Mouse (Mus musculus): ENCODE measurements around the gene Zkscan17. TPM values are rescaled to one million over a fixed set of nuclear protein-coding genes. Genes with fewer than 3 reads are reported as not detected.

The Zkscan17 gene
- polyA plus RNA-seq, 2 experiments: 2.3 to 3.4 TPM

DNA sequence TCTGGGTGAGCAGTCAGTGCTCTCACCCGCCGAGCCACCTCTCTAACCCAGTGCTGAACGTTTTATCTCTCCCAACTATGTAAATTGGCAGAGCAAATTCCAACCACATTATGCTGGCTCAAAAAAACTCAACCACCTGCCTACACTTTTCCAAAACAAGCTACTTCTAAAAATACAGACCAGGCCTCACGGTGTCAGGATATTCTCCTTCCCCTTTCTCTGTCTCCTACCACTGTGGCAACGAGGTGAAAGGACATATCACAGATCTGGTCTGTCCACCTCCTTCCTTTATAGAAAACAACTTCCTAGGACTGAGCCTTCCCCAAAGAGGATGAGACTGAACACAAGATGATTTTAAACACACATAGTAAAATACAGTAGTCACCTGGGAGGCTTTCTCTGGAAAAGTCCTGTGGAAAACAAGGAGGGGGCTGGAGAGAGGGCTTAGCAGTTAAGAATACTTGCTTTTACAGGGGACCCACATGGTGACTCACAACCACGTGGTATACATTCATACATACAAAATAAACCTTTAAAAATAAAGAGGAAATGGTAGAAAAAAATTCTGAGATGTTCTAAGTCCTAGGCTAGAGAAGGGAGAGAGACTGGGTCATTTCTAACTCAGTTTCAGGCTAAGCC lies 29.8 kb downstream of the Zkscan17 start:
- no peak overlapping the region for H3K27ac ChIP-seq
- ATAC-seq (ENCODE audit: insufficient read depth) (no peak), DNase-seq (ENCODE audit: low read depth in 3 of 3, low spot score in 3 of 3) (no peak)
- H3K9ac ChIP-seq (replicated peaks): no peak overlapping the region
- WGBS (ENCODE audit: insufficient replicate concordance): 52% methylated on average over 6 of the region's 6 CpGs
- H3K9me3 ChIP-seq (ENCODE audit: control insufficient read depth, low read length): no peaks in the 10 kb centered on the region
- no peak overlapping the region for H3K4me3 ChIP-seq (ENCODE audit: insufficient read depth in 1 of 2, low read depth in 2 of 2, low read length in 2 of 2)
- H3K4me2 ChIP-seq (ENCODE audit: low read depth): no peak overlapping the region
- H3K27me3 ChIP-seq (ENCODE audit: control insufficient read depth, insufficient read depth, low read length): no peaks in the 10 kb centered on the region
- no peaks in the 10 kb centered on the region for H3K4me1 ChIP-seq (replicated peaks; ENCODE audit: control insufficient read depth in 2 of 2, insufficient read depth in 2 of 2, low read length in 1 of 2)
- TF ChIP-seq EP300 (IDR thresholded peaks at IDR 0.05; ENCODE audit: low read depth): no peak
- TF ChIP-seq CTCF (IDR thresholded peaks at IDR 0.05; ENCODE audit: low read depth): no peak
- peaks cover 8% of the 10 kb centered on the region for H3K36me3 ChIP-seq (replicated peaks; ENCODE audit: control insufficient read depth, insufficient read depth, low read depth)

GRCm38 (mm10) chr11:59486222-59486621 lies 40.3 kb downstream of the Zkscan17 start:
- ATAC-seq (ENCODE audit: insufficient read depth) (no peak), DNase-seq (ENCODE audit: low read depth in 3 of 3, low spot score in 3 of 3) (no peak)
- WGBS (ENCODE audit: insufficient replicate concordance): 69% methylated on average over 8 of the region's 8 CpGs
- Histone ChIP-seq H3K4me3 (ENCODE audit: insufficient read depth in 1 of 2, low read depth in 2 of 2, low read length in 2 of 2) (no peak overlapping the region), H3K4me1 (replicated peaks; ENCODE audit: control insufficient read depth in 2 of 2, insufficient read depth in 2 of 2, low read length in 1 of 2) (no peaks in the 10 kb centered on the region), H3K9me3 (ENCODE audit: control insufficient read depth, low read length) (no peaks in the 10 kb centered on the region), H3K27ac (no peak overlapping the region), H3K36me3 (replicated peaks; ENCODE audit: control insufficient read depth, insufficient read depth, low read depth) (no peaks in the 10 kb centered on the region; the same call in 1 of the 2 replicates), H3K4me2 (ENCODE audit: low read depth) (no peak overlapping the region), H3K9ac (replicated peaks) (no peak overlapping the region), H3K27me3 (ENCODE audit: control insufficient read depth, insufficient read depth, low read length) (no peaks in the 10 kb centered on the region)
- TF ChIP-seq EP300 (IDR thresholded peaks at IDR 0.05; ENCODE audit: low read depth): no peak
- no peak for TF ChIP-seq CTCF (IDR thresholded peaks at IDR 0.05; ENCODE audit: low read depth)

- 52% methylated on average over 2 of the region's 2 CpGs for WGBS (ENCODE audit: insufficient replicate concordance)
- ATAC-seq (ENCODE audit: insufficient read depth) (no peak), DNase-seq (ENCODE audit: low read depth in 3 of 3, low spot score in 3 of 3) (no peak)
- Histone ChIP-seq H3K9me3 (ENCODE audit: control insufficient read depth, low read length) (no peaks in the 10 kb centered on the region), H3K36me3 (replicated peaks; ENCODE audit: control insufficient read depth, insufficient read depth, low read depth) (no peaks in the 10 kb centered on the region; the same call in 1 of the 2 replicates), H3K27ac (no peak overlapping the region), H3K27me3 (ENCODE audit: control insufficient read depth, insufficient read depth, low read length) (no peaks in the 10 kb centered on the region), H3K4me3 (ENCODE audit: insufficient read depth in 1 of 2, low read depth in 2 of 2, low read length in 2 of 2) (no peak overlapping the region), H3K4me1 (replicated peaks; ENCODE audit: control insufficient read depth in 2 of 2, insufficient read depth in 2 of 2, low read length in 1 of 2) (no peaks in the 10 kb centered on the region), H3K9ac (replicated peaks) (no peak overlapping the region), H3K4me2 (ENCODE audit: low read depth) (no peak overlapping the region)
- TF ChIP-seq EP300 (IDR thresholded peaks at IDR 0.05; ENCODE audit: low read depth): no peak
- TF ChIP-seq CTCF (IDR thresholded peaks at IDR 0.05; ENCODE audit: low read depth): no peak
These were observed 40.9 kb downstream of the Zkscan17 start for GRCm38 (mm10) chr11:59485641-59486040.

DNA sequence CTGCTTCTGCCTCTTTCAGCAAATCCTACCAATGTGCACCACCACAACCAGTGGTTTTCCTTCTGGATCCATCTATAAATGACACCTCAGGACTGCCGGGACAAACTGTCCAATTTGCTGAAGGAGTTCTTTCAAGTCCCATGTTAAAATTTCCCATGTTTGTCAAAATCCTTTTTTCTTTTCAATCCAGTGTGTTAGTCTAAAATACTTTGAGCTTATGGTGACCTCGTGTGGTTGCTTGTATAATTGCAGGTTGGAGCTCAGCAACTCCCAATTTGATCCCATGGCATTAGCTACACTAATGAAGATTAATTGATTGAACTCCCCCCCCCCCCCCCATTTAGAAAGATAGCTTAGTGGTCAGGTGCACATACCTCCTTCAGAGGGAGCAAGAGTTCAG lies 43.3 kb downstream of the Zkscan17 start:
- ATAC-seq (ENCODE audit: insufficient read depth): no peak
- no peaks in the 10 kb centered on the region for H3K27me3 ChIP-seq (ENCODE audit: control insufficient read depth, insufficient read depth, low read length)
- WGBS (ENCODE audit: insufficient replicate concordance): 9% methylated on average over 2 of the region's 2 CpGs
- H3K27ac ChIP-seq: no peak overlapping the region
- H3K36me3 ChIP-seq (replicated peaks; ENCODE audit: control insufficient read depth, insufficient read depth, low read depth): no peaks in the 10 kb centered on the region; the same call in 1 of the 2 replicates
- no peak for DNase-seq (ENCODE audit: low read depth in 3 of 3, low spot score in 3 of 3)
- H3K9me3 ChIP-seq (ENCODE audit: control insufficient read depth, low read length): no peaks in the 10 kb centered on the region
- H3K4me3 ChIP-seq (ENCODE audit: insufficient read depth in 1 of 2, low read depth in 2 of 2, low read length in 2 of 2): no peak overlapping the region
- no peak overlapping the region for H3K4me2 ChIP-seq (ENCODE audit: low read depth)
- TF ChIP-seq EP300 (IDR thresholded peaks at IDR 0.05; ENCODE audit: low read depth) (no peak), CTCF (IDR thresholded peaks at IDR 0.05; ENCODE audit: low read depth) (peak; percentile 58; the same call in 1 of the 2 replicates)
- no peaks in the 10 kb centered on the region for H3K4me1 ChIP-seq (replicated peaks; ENCODE audit: control insufficient read depth in 2 of 2, insufficient read depth in 2 of 2, low read length in 1 of 2)
- no peak overlapping the region for H3K9ac ChIP-seq (replicated peaks)

DNA sequence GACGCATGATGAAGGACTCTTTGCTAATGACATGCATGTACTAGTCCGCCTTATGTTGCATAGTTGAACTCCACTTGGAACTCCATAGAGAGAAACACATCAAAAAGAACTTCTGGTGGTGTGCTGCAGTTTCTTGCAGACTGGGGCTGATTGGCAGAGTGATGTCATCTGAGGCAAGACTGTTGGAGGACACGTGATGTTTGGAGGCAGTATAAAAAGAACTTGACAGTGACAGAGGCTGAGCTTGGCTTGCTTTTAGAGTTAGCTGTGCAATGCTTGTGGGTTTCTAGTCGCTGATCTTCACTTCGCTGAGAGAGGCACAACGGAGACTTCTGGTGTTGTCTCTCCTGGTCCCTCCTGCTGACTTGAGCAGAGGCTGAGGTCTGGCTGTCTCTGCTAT lies 49.3 kb downstream of the Zkscan17 start:
- H3K4me1 ChIP-seq (replicated peaks; ENCODE audit: control insufficient read depth in 2 of 2, insufficient read depth in 2 of 2, low read length in 1 of 2): no peaks in the 10 kb centered on the region
- no peak overlapping the region for H3K4me3 ChIP-seq (ENCODE audit: insufficient read depth in 1 of 2, low read depth in 2 of 2, low read length in 2 of 2)
- ATAC-seq (ENCODE audit: insufficient read depth) (no peak), DNase-seq (ENCODE audit: low read depth in 3 of 3, low spot score in 3 of 3) (no peak)
- H3K36me3 ChIP-seq (replicated peaks; ENCODE audit: control insufficient read depth, insufficient read depth, low read depth): no peaks in the 10 kb centered on the region
- no peak overlapping the region for H3K27ac ChIP-seq
- no peaks in the 10 kb centered on the region for H3K9me3 ChIP-seq (ENCODE audit: control insufficient read depth, low read length)
- no peak overlapping the region for H3K9ac ChIP-seq (replicated peaks)
- 54% methylated on average over 6 of the region's 6 CpGs for WGBS (ENCODE audit: insufficient replicate concordance)
- H3K4me2 ChIP-seq (ENCODE audit: low read depth): no peak overlapping the region
- TF ChIP-seq EP300 (IDR thresholded peaks at IDR 0.05; ENCODE audit: low read depth): no peak
- TF ChIP-seq CTCF (IDR thresholded peaks at IDR 0.05; ENCODE audit: low read depth): no peak
- no peaks in the 10 kb centered on the region for H3K27me3 ChIP-seq (ENCODE audit: control insufficient read depth, insufficient read depth, low read length)

Measured in liver, embryonic 14.5 days (tissue).